Mouse (Mus musculus) cerebellum, adult 2 months (tissue): ENCODE results near the gene Ssr2.

ENCODE experiments used
- CTCF ChIP-seq: fragments of 200-500 bp; IDR thresholded peaks from 2 replicates; pipeline ENCODE4 v1.5.1; 2011; ENCODE audit warnings: low read depth, mild to moderate bottlenecking, control low read depth, low read length, moderate library complexity, borderline replicate concordance; ENCODE audit not compliant: insufficient read depth
- POLR2A ChIP-seq: fragments of 200-500 bp; IDR thresholded peaks from 2 replicates; pipeline ENCODE4 v1.6.1; 2011; ENCODE audit warnings: low read length, control low read depth, borderline replicate concordance; ENCODE audit not compliant: insufficient read depth

GRCm38 (mm10) chr3:88614418-88614817 lies 38.7 kb downstream of the Ssr2 start:
- TF ChIP-seq POLR2A (no peak), CTCF (no peak)
